Mouse (Mus musculus): ENCODE measurements around the gene Fgfr2.

The Fgfr2 gene

DNA sequence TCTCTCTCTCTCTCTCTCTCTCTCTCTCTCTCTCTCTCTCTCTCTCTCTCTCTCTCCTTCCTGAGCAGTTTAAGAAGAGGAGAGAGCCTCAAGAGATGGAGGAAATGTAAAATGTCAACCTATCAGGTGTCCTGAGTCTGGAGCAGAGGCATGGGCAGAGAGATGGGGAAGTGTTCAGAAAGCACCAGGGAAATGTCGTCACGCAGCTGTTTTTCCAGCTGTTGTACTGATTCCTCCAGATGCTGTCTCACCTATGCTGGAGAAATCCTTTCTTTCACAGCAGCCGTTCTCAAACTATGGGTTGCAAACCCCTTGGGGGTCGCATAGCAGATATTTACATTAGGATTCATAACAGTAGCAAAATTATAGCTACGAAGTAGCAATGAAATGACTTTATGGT lies 2156.7 kb downstream of the Fgfr2 start:
- no peak for DNase-seq (ENCODE audit: extremely low spot score, low read depth, low spot score)

DNA sequence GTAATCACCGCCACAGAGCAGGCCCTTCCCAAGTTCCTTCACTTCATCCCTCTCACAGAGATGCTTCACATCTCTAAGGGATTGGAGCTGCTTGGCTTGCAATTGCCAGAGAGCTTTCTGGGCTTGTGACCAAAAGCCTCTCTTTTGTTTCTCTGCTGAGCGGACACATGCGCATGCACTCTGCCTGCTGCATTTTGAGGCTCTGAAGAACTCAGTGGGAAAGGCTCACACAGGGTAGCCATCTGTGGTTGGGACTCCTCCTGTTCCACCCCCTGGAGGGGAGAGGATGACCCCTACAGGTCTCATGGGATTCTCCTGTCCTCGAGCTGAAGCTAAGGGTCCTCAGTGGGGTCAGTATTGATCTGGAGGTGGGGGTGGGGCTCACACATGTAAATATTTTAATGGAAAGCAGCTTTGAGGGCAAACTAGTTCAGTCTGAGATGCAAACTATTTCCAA lies 2157.2 kb downstream of the Fgfr2 start:
- no peak for DNase-seq (ENCODE audit: extremely low spot score, low read depth, low spot score)

DNA sequence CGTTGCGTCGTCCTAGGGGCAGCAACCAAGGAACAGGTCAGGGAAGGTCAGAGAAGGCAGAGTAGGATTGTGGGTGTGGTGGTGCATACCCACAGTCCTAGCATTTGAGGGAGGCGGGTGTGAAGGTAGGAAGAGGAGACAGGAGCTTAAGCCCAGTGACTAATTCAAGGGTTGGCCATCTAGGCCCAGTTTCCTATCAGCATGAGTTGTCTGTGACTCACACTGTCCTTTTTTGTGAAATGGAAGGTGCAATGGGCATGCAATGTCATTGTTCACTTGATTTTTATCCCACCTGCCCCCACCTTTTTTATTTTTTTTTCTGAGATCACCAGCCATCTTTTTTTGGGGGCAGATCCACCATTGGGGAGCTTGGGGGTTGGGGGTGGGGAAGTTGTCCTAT lies 2157.8 kb downstream of the Fgfr2 start:
- DNase-seq (ENCODE audit: extremely low spot score, low read depth, low spot score), result no peak

DNA sequence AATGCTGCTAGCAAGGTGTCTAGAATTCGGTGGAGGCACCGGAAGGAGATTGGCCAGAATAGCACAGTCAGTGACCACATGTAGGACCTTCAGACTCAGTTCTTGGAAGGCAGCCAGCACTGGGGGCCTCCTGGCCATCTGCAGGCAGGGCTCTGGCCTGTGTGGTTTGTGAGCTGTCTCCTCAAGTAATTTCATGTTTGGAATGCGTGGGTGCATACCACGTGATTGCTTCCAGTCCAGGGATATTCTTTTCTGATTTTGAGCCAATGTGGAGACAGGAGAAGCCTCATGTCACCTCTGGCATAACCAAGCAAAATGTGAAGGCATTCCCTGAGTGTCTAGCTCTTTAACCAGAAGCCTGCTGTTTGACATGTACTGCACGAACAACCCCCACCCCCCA lies 2158.5 kb downstream of the Fgfr2 start:
- DNase-seq (ENCODE audit: extremely low spot score, low read depth, low spot score), result no peak

DNA sequence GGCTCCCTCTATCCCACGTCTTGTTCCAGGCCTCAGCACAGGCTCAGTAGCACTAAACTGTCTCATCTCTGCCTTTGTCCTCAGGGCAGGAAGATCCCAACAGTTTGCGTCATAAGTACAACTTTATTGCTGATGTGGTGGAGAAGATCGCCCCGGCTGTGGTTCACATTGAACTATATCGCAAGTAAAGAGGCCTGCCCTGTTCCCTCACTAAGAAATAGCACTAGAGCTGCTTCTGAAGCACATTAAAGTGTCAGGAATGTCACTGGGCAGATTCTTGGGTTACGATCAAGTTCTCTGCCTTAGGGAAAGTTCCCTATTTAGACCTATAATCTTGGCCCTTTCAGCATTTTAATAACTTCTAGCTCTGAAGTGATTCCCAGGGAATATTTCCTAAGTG lies 2161.7 kb downstream of the Fgfr2 start:
- DNase-seq (ENCODE audit: extremely low spot score, low read depth, low spot score), result no peak

DNA sequence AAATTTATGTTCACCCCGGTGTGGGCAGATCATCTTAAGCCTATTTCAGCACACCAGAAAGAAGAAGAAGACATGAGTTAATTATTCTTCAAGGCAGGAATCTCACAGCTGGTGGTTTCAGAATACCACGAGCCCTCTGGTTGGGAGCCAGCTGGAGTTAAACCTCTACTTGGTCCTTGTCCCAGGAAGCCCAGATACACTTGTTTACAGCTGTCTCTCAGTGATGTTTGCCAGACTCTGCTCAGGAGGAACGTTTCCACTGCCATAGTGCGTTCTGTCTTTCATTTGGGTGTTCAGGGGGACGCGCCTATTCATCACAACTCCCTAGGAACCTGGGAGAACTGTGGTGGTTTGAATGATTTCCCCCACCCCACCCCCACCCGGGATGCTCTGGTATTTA lies 2163.3 kb downstream of the Fgfr2 start:
- DNase-seq (ENCODE audit: extremely low spot score, low read depth, low spot score), result no peak

DNA sequence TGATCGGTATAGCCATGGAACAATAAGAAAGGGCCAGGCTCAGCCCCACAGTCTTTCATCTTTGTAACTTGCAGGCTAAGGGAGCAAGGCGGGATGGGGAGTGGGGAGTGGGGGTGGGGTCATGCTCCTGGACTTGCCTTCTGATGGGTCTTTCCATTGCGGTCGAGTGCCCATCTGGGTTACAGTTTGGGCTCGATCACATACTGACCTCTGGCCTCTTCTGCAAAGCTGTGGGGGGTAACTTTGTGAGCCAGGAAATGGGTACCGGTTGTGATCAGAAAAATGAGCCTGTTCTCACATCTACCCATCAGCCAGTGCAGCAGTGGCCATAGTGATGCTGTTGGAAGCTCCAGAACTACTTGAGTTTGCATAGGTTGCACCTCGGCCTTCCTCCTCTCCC lies 2164.6 kb downstream of the Fgfr2 start:
- no peak for DNase-seq (ENCODE audit: extremely low spot score, low read depth, low spot score)

DNA sequence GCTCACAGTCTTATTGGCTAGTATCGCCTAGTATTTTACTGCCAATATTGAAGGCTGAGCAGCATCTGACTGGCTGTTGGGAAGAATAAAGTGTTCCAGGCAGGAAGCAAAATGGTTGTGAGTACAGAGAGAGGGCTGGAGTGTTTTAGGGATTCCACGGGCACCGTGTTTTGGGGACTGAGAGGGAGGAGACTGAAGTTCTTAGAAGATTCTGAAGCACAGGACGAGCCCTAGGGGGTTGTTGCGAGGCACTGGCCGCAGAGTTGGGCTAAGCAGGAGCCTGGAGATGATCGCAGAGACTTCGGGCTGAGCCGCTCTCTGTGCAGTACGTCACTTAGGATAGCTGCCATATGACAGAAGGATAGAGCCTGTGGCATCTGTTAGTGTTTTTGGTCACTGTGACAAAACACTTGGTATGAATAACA lies 2169.0 kb downstream of the Fgfr2 start:
- DNase-seq (ENCODE audit: extremely low spot score, low read depth, low spot score), result no peak

DNA sequence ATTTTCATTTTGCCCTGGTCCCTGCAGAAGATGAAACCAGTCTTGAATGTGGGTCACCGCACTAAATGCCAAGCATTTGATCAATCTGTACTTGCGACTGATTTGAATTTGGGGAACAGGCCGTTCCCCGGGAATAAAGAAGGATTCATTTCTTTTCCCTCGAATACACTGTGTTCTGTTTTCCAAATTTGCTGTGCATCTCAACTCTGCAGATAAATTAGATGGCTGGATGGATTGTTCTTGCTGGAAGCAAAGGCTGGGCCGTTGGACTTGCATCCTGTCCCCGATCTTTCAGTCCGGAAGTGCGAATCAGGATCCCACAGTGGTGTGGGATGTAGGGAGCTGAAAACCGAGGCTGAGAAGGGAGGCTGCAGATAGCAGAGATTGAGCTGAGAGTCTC lies 2169.8 kb downstream of the Fgfr2 start:
- no peak for DNase-seq (ENCODE audit: extremely low spot score, low read depth, low spot score)

DNA sequence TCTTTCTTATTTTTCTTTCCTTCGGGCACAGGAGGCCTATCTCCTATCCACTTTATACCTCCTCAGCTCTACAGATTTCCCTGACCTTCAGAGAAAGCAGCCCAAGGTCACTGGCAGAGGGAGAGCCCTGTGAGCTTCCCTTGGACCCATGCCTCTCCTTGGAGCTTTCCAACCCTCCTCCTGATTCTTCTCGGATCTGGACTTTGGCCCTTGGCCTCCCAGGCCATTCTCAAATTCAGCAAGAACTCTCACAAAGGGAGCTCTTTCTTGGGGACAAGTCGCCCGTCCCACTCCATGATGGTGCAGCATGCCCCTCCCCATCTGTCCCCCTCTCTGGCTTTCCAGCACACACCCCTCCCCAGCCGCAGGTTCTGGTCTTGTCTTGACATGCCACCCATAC lies 2172.1 kb downstream of the Fgfr2 start:
- DNase-seq (ENCODE audit: extremely low spot score, low read depth, low spot score), result no peak

DNA sequence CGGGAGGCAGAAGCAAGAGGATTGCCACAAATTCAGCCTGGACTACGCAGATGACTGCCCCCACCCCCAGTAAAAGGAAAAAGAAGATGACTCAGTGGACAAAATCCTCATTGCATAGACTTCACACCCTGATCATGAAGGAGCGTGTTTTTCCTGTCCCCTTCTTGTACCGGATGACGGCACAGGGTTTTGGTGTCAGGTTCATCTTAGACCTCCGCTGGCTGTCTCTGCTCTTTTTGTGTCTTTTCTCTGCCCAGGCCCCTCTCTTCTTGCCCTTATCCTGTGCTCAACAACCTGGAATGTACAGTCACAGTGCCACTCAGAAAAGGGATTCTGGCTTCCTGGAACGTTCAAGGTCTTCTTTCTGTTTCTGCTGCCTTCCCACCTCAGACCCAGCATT lies 2172.7 kb downstream of the Fgfr2 start:
- DNase-seq (ENCODE audit: extremely low spot score, low read depth, low spot score), result no peak

DNA sequence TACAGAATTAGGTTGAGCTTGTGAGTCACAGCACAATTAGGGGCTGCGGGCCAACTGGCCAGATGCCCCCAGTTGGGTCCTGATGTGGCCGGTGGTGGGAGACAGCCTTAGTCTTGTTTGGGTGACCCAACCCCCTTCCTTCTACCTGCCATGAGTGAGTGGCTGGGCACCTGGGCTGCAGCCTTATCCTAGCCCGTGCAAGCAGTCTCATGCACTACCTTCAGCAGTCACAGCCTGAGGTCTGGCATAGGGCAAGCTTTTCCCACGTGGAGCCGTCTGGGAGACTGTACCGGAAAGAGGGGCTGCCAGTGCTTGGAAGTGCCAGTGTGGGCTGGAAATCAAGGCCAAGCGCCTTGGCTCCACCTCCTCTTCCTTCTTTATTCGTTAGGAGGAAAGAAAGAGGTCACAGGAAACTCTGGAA lies 2173.8 kb downstream of the Fgfr2 start:
- no peak for DNase-seq (ENCODE audit: extremely low spot score, low read depth, low spot score)

DNA sequence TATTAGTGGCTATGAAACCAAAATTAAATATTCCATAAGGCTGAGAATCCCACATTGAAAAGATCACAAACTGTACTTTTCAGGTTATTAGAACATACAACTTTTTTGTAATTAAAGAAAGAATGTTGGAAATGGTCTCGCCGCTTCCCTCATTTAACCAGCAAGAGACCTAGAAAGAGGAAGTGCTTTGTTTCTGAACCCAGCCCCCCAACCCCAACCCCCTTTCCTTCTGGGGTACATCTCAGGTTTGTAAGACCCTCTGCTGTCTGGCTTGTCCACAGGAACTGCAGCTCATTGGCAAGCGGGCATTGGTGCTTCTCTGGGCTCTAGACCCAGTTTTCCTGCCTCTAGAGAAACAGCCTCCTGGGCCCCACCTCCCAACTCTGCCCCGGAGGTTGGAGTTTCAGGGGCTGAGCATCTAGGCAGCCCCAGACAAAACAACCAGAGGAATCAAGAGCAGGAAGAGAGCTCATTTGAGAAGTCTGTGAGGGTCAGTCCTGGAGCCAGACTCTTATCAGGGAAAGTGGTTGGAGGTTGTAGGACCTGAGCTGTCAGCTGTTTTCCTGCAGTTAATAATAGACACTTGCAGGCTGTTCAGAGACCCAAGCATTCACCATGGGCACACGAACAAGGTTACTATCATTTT lies 2174.5 kb downstream of the Fgfr2 start:
- no peak for DNase-seq (ENCODE audit: extremely low spot score, low read depth, low spot score)

DNA sequence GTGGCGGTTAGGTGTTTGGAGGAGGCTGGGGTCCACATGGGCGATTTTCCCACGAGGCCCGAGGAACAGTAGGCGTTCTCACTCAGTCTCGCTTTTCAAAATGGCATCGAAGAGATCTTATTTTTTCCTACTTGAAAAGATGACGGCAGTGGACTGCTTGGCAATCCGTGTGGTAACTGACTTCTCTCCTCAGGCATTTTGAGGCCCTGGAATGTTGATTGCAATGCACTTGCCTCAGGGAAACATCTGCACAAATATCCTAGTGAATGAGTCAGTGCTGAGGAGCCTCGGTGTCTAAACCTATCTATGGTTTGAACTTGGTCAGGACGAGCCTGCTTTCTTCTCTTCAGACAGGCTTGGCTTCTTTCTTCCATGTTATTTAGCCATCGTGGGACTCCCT lies 2176.8 kb downstream of the Fgfr2 start:
- no peak for DNase-seq (ENCODE audit: extremely low spot score, low read depth, low spot score)

DNA sequence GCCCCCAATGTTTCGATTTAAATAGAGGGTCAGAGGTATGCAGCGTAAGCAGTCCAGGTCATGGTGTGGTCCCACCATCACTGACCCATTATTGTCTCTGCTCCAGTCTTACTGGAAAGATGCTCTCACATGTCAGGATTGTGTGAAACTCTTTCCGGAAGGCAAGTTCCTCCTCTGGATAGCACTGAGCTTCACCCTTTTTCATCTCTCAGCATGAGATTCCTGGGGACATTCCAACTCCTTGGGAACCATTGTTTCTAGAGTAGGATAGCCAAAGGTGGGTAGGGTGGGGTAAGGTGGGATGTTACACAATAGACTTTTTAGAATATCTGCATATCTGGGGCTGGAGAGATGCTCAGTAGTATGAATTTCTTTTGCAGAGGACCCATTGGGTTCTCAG lies 2177.4 kb downstream of the Fgfr2 start:
- no peak for DNase-seq (ENCODE audit: extremely low spot score, low read depth, low spot score)

DNA sequence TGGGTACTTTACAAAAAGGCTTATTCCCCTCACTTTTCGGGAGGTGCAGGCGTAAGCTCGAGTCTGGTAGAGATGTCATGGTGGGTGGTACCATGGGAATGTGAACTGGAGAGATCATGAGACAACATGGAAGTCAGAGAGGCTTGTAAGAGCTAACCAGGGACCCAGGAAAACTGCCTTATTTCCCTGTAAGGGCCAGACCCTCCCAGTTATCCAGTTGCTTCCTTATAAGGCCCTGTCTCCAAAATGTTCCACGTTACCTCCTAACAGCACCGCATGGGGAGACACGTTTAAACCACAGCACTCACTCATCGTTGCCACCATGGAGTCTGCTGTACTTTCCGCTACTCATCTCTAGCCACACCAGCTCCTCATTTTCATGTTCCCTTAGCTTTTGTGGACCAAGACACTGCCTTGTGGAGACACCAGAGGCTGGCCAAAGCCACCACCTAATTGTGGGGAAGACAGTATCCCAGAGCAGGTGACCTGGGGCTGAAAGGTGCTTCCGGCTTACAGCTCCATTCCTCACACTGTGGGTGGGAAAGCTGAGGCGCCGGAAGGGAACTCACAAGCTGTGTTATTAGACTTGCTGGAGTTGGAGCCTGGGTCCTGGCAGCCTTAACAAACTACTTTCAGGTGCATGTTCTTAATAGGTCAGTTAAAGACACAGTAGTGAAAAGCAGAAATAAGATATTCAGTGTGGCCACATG lies 2178.2 kb downstream of the Fgfr2 start:
- no peak for DNase-seq (ENCODE audit: extremely low spot score, low read depth, low spot score)

DNA sequence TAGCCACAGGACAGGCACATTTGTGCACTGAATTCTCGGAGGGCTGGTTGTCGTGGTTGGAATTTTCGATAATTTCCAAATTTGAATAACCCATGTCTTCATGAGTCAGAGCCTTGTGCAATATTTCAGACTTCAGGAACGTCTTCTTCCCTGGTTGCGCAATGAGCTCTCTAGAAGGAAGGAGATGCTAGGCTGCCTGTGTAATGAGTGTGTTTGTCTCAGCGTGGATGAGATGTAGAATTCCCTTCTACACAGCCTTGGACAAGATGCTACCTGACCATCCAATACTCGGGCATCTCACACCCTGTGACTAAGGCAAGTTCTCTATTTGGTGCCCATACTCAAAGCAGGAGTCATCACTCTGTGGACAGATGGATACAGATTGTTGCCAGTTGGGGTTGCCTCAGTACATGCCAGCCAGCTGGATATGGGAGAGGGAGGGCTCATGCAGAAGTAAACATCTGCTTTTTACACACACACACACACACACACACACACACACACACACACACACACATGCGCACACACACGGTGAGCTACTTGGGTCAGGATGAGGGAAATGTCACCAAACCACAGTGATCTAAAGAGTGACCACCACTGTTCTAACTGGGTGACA lies 2179.8 kb downstream of the Fgfr2 start:
- DNase-seq (ENCODE audit: extremely low spot score, low read depth, low spot score), result no peak

DNA sequence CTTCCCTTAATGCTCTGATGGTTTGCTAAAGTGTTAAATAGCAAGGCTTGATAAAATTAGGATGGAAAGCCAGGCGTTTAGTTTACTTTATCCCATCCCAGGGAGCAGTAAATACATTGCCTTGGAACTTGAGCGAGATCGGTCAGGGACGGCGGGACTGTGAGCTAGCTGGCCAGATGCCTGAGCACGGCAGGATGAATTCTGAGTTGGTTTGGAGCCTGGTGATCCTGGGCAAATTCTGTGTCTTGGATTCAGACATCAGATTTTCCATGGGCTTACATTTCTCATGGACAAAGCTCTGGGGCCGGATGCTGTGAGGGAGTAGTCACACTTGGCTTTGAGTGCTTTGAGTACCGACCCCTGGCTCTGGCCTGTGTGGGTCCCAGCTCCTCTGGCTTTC lies 2182.4 kb downstream of the Fgfr2 start:
- no peak for DNase-seq (ENCODE audit: extremely low spot score, low read depth, low spot score)

DNA sequence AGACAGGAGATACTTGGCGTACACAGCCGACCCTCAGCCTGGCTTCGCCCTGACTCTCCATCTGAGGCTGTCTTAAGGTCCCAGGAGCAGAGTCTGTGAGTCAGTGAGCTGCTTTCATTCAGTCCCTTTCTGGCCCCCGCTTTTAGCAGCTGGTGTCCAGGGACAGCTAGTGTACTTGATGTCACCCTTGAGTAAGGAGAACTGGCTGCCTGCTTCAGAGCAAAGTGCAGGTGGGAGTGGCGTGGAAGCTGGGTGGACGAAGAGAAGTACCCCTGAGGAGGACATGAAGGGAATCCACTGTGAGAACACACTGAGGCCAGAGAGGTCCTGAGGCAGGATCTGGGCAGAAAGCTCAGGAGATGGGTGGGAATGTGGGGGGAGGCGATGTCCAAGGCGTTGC lies 2184.3 kb downstream of the Fgfr2 start:
- DNase-seq (ENCODE audit: extremely low spot score, low read depth, low spot score), result no peak

DNA sequence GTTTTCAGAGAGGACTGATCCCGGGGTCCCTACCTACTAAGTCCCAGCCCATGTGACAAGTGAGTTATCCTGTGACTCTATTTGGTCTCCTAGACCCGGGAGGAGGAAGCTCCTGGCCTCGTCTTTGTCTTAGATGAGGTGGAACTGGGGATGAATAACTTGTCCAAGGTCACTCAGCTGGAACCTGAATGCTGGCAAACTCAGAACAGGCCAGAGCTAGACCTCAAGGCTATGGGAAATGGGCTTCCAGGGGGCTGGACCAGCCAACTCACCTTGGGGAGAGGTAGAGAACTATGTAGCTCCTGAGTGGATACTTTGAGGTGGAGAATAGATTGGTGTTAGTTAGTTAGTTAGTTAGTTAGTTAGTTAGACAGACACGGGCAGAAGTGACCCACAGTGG lies 2185.1 kb downstream of the Fgfr2 start:
- DNase-seq (ENCODE audit: extremely low spot score, low read depth, low spot score), result no peak

DNA sequence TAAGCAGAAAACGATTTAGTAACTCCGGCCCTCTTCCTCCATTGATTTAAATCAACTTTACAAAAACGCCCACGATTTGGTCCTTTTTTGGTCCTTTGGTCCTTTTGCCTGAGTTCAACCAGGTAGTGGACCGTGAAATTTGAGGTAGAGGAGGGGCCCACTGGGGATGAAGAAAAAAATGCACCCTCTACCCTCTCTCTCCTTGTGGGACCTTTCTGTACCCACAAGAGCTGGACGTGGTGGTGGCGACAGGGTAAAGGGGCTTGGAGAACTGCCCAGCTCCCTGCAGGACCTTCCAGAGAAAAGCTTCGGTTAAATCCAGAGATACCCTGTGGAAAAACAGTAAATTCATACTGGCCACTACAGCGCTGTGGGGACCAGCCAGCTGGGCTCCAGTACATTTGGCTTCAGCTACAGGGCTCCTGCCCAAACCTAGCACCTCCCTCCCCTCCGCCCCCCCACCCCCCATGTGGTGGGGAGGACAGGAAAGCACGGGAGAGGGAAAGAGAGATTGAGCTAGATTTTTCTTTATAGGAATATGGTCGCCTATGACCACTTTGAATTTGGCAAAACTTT lies 2185.8 kb downstream of the Fgfr2 start:
- DNase-seq (ENCODE audit: extremely low spot score, low read depth, low spot score), result no peak

DNA sequence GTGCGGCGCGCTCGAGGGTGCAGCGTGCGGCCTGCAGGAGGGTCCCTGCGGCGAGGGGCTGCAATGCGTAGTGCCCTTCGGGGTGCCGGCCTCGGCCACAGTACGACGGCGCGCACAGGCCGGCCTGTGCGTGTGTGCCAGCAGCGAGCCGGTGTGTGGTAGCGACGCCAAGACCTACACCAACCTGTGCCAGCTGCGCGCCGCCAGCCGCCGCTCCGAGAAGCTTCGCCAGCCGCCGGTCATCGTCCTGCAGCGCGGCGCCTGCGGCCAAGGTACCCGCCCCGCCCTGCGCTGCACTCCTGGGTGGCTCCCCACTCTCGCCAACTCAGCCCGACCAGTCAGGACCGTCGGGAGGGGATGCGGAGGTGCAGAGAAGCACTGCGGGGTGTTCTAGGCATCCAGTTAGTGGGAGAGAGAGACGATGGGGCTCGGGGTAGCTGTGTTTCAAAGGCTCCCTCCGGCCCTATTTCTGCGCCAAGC lies 2186.6 kb downstream of the Fgfr2 start:
- DNase-seq (ENCODE audit: extremely low spot score, low read depth, low spot score), result no peak
